Mouse (Mus musculus): Measurements from ENCODE around the gene Ccdc88c. TPM values are rescaled to one million over a fixed set of nuclear protein-coding genes. Genes with fewer than 3 reads are reported as not detected.

Gene Ccdc88c
- polyA plus RNA-seq, 1 experiment = 20.9 TPM

- H3K4me3 ChIP-seq (ENCODE audit: insufficient read depth, low read length) = no peak overlapping the region
- no peak for TF ChIP-seq POLR2A (IDR thresholded peaks at IDR 0.05; ENCODE audit: extremely low read depth, insufficient read depth, low read length)
- H3K4me1 ChIP-seq (ENCODE audit: control insufficient read depth, insufficient read depth, low read length) = no peaks in the 10 kb centered on the region
These were observed 138.3 kb downstream of the Ccdc88c start for GRCm38 (mm10) chr12:100890548-100890947.

GRCm38 (mm10) chr12:100887801-100888258 lies 141.0 kb downstream of the Ccdc88c start:
- Histone ChIP-seq H3K27ac (ENCODE audit: insufficient read depth, low read length) (no peak overlapping the region), H3K4me1 (ENCODE audit: control insufficient read depth, insufficient read depth, low read length) (no peaks in the 10 kb centered on the region), H3K4me3 (ENCODE audit: insufficient read depth, low read length) (peak overlapping the region; percentile 8; the same call in 1 of the 2 replicates)
- TF ChIP-seq CTCF (IDR thresholded peaks at IDR 0.05; ENCODE audit: extremely low read depth, insufficient read depth, low read length) (no peak), POLR2A (IDR thresholded peaks at IDR 0.05; ENCODE audit: extremely low read depth, insufficient read depth, low read length) (0 out of 2 replicates have a peak, but pooled peaks have one; percentile 18)

More at GRCm38 (mm10) chr12:100890548-100890947, 138.3 kb downstream of the Ccdc88c start:
- no peak overlapping the region for H3K27ac ChIP-seq (ENCODE audit: insufficient read depth, low read length)

GRCm38 (mm10) chr12:100886877-100887276 lies 142.0 kb downstream of the Ccdc88c start:
- TF ChIP-seq CTCF (IDR thresholded peaks at IDR 0.05; ENCODE audit: extremely low read depth, insufficient read depth, low read length) (no peak), POLR2A (IDR thresholded peaks at IDR 0.05; ENCODE audit: extremely low read depth, insufficient read depth, low read length) (no peak)
- H3K4me1 ChIP-seq (ENCODE audit: control insufficient read depth, insufficient read depth, low read length) = no peaks in the 10 kb centered on the region
- H3K27ac ChIP-seq (ENCODE audit: insufficient read depth, low read length) = no peak overlapping the region
- 0 out of 2 replicates have a peak overlapping the region, but pooled peaks have one; percentile 1 for H3K4me3 ChIP-seq (ENCODE audit: insufficient read depth, low read length)

GRCm38 (mm10) chr12:100885585-100885984 lies 143.3 kb downstream of the Ccdc88c start:
- H3K4me1 ChIP-seq (ENCODE audit: control insufficient read depth, insufficient read depth, low read length) = no peaks in the 10 kb centered on the region
- TF ChIP-seq POLR2A (IDR thresholded peaks at IDR 0.05; ENCODE audit: extremely low read depth, insufficient read depth, low read length) (no peak), CTCF (IDR thresholded peaks at IDR 0.05; ENCODE audit: extremely low read depth, insufficient read depth, low read length) (no peak)
- no peak overlapping the region for H3K4me3 ChIP-seq (ENCODE audit: insufficient read depth, low read length)
- no peak overlapping the region for H3K27ac ChIP-seq (ENCODE audit: insufficient read depth, low read length)

GRCm38 (mm10) chr12:100883168-100883567 lies 145.7 kb downstream of the Ccdc88c start:
- TF ChIP-seq CTCF (IDR thresholded peaks at IDR 0.05; ENCODE audit: extremely low read depth, insufficient read depth, low read length) (no peak), POLR2A (IDR thresholded peaks at IDR 0.05; ENCODE audit: extremely low read depth, insufficient read depth, low read length) (no peak)
- H3K4me3 ChIP-seq (ENCODE audit: insufficient read depth, low read length) = no peak overlapping the region
- H3K27ac ChIP-seq (ENCODE audit: insufficient read depth, low read length) = no peak overlapping the region
- H3K4me1 ChIP-seq (ENCODE audit: control insufficient read depth, insufficient read depth, low read length) = no peaks in the 10 kb centered on the region

GRCm38 (mm10) chr12:100878556-100878955 lies 150.3 kb downstream of the Ccdc88c start:
- no peak overlapping the region for H3K27ac ChIP-seq (ENCODE audit: insufficient read depth, low read length)
- TF ChIP-seq POLR2A (IDR thresholded peaks at IDR 0.05; ENCODE audit: extremely low read depth, insufficient read depth, low read length) (no peak), CTCF (IDR thresholded peaks at IDR 0.05; ENCODE audit: extremely low read depth, insufficient read depth, low read length) (no peak)
- peaks cover 2% of the 10 kb centered on the region; the same call in 1 of the 2 replicates for H3K4me1 ChIP-seq (ENCODE audit: control insufficient read depth, insufficient read depth, low read length)
- no peak overlapping the region for H3K4me3 ChIP-seq (ENCODE audit: insufficient read depth, low read length)

- Histone ChIP-seq H3K4me1 (ENCODE audit: control insufficient read depth, insufficient read depth, low read length) (peaks cover 2% of the 10 kb centered on the region; the same call in 1 of the 2 replicates), H3K4me3 (ENCODE audit: insufficient read depth, low read length) (no peak overlapping the region), H3K27ac (ENCODE audit: insufficient read depth, low read length) (no peak overlapping the region)
- TF ChIP-seq CTCF (IDR thresholded peaks at IDR 0.05; ENCODE audit: extremely low read depth, insufficient read depth, low read length) (no peak), POLR2A (IDR thresholded peaks at IDR 0.05; ENCODE audit: extremely low read depth, insufficient read depth, low read length) (no peak)
These were observed 150.9 kb downstream of the Ccdc88c start for GRCm38 (mm10) chr12:100877936-100878335.

- TF ChIP-seq CTCF (IDR thresholded peaks at IDR 0.05; ENCODE audit: extremely low read depth, insufficient read depth, low read length) (no peak), POLR2A (IDR thresholded peaks at IDR 0.05; ENCODE audit: extremely low read depth, insufficient read depth, low read length) (no peak)
- Histone ChIP-seq H3K4me3 (ENCODE audit: insufficient read depth, low read length) (no peak overlapping the region), H3K4me1 (ENCODE audit: control insufficient read depth, insufficient read depth, low read length) (peaks cover 2% of the 10 kb centered on the region; the same call in 1 of the 2 replicates), H3K27ac (ENCODE audit: insufficient read depth, low read length) (no peak overlapping the region)
These were observed 152.9 kb downstream of the Ccdc88c start for GRCm38 (mm10) chr12:100875960-100876359.

GRCm38 (mm10) chr12:100875553-100875952 lies 153.3 kb downstream of the Ccdc88c start:
- H3K27ac ChIP-seq (ENCODE audit: insufficient read depth, low read length) = no peak overlapping the region
- TF ChIP-seq CTCF (IDR thresholded peaks at IDR 0.05; ENCODE audit: extremely low read depth, insufficient read depth, low read length) (no peak), POLR2A (IDR thresholded peaks at IDR 0.05; ENCODE audit: extremely low read depth, insufficient read depth, low read length) (no peak)
- H3K4me1 ChIP-seq (ENCODE audit: control insufficient read depth, insufficient read depth, low read length) = peaks cover 2% of the 10 kb centered on the region; the same call in 1 of the 2 replicates
- H3K4me3 ChIP-seq (ENCODE audit: insufficient read depth, low read length) = no peak overlapping the region

GRCm38 (mm10) chr12:100873612-100874011 lies 155.2 kb downstream of the Ccdc88c start:
- Histone ChIP-seq H3K27ac (ENCODE audit: insufficient read depth, low read length) (no peak overlapping the region), H3K4me3 (ENCODE audit: insufficient read depth, low read length) (no peak overlapping the region), H3K4me1 (ENCODE audit: control insufficient read depth, insufficient read depth, low read length) (peaks cover 2% of the 10 kb centered on the region; the same call in 1 of the 2 replicates)
- TF ChIP-seq CTCF (IDR thresholded peaks at IDR 0.05; ENCODE audit: extremely low read depth, insufficient read depth, low read length) = no peak
- TF ChIP-seq POLR2A (IDR thresholded peaks at IDR 0.05; ENCODE audit: extremely low read depth, insufficient read depth, low read length) = no peak
